Mouse (Mus musculus): ENCODE measurements around the gene Dolpp1.

DNA sequence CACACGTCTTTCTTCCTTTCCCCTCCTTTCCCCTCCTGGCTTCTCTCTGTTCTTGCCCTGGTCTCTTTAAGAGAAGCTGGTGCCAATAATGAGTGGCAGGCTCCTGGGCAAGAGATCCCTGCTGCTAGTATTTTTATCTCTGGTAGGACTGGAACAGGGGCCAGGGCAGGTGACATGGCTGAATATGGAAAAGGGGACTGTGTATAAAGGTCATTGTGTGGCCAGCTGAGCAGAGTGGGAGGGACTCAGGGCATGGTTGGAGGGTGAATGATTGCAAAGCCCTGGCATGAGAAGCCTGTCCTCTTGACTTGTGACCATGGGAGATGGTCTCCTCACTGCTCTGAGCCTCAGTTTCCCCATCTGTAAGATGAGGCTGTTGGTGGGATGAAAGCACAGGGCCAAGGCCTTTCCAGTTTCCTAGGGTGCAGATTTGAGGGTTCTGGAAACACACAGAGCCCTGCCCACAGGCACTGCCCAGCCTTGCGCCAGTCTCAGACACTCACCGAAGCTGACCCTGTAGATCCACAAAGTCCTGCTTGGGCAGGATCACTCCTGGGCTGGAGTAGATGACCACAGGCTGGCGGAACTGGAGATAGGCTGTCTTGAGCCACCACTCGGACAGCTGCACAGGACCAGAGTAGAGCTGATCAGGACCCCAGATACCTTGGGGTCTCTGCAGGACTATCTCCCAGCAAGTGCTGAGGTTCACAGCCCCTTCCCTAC, 17.6 kb downstream of the Dolpp1 start:
- no peak for TF ChIP-seq USF1 (IDR thresholded peaks at IDR 0.05; ENCODE audit: low read depth, low read length)
- no peak for TF ChIP-seq CTCF (conservative IDR thresholded peaks at IDR 0.05 in 1 of 2, IDR thresholded peaks at IDR 0.05 in 1 of 2; ENCODE audit: low read depth in 2 of 2, low read length in 2 of 2)
- no peak for TF ChIP-seq POLR2A (IDR thresholded peaks at IDR 0.05; ENCODE audit: low read depth, low read length)
- TF ChIP-seq MAX (IDR thresholded peaks at IDR 0.05; ENCODE audit: low read length): no peak
